Mouse (Mus musculus): ENCODE data around the gene Cherp. TPM values are rescaled to one million over a fixed set of nuclear protein-coding genes. Genes with fewer than 3 reads are reported as not detected.

Gene Cherp
- polyA plus RNA-seq, 1 experiment = 56.9 TPM

DNA sequence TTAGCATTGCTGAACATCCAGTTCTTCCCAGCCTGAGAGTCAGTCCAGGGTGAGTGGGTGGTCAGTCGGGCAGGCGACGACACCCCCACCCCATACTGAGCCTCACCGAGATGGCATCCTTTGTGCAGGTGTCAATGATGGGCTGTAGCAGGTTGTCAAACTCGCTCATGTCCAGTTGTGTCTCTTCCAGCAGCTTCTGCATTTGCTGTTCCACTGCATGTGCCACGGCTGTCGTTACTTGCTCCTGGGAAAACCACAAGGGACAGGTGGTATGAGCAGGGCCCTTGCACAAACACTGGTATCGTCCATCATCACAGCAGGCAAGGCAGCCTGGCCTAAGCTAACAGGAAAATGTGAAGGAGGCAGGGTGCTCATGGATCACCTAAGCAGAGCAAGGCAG is 5.0 kb downstream of the Cherp start:
- TF ChIP-seq CEBPB (IDR thresholded peaks at IDR 0.05; ENCODE audit: low read depth) (no peak), MAX (IDR thresholded peaks at IDR 0.05) (no peak), MYOD1 (IDR thresholded peaks at IDR 0.05; ENCODE audit: control insufficient read depth, insufficient read length, low read depth) (no peak), FOSL1 (IDR thresholded peaks at IDR 0.05; ENCODE audit: insufficient read depth, low read length, poor library complexity, severe bottlenecking) (no peak), CTCF (IDR thresholded peaks at IDR 0.05; ENCODE audit: control insufficient read depth, insufficient read depth, insufficient read length) (no peak), USF1 (IDR thresholded peaks at IDR 0.05; ENCODE audit: low read depth) (no peak), MYOG (IDR thresholded peaks at IDR 0.05; ENCODE audit: control insufficient read depth, extremely low read depth, insufficient read length) (no peak)
- H3K27me3 ChIP-seq (ENCODE audit: control insufficient read depth, insufficient read depth, insufficient read length) = no peaks in the 10 kb centered on the region
- peaks cover 80% of the 10 kb centered on the region for H3K36me3 ChIP-seq (ENCODE audit: control insufficient read depth, insufficient read depth)
- peaks cover 30% of the 10 kb centered on the region for H3K79me3 ChIP-seq (ENCODE audit: low read depth)
- no peak overlapping the region for H3K4me3 ChIP-seq (ENCODE audit: insufficient read depth, poor library complexity, severe bottlenecking)
- peaks cover 43% of the 10 kb centered on the region for H3K79me2 ChIP-seq (ENCODE audit: control insufficient read depth, insufficient read depth)
- H3ac ChIP-seq (ENCODE audit: control insufficient read depth, insufficient read length, low read depth) = no peak overlapping the region

DNA sequence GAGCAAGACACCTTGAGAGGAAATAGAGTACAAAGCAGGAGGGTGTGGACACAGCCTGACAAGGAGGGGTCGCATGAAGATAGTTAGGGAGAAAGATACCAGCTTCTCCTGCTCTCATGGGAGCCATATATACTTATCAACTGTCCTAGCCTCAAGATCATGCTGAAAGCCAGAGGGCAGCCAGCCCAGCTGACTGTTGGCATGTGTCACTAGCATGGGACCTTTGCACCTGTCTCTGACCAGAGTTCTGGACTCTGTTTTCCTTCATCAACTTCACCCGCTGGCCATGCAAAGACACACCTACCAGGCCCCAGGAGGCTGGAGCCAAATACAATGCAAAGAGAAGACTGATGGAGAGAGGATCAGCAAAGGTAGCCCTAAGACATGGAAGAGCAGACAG is 5.8 kb downstream of the Cherp start:
- Histone ChIP-seq H3K79me2 (ENCODE audit: control insufficient read depth, insufficient read depth) (peaks cover 36% of the 10 kb centered on the region), H3K27me3 (ENCODE audit: control insufficient read depth, insufficient read depth, insufficient read length) (no peaks in the 10 kb centered on the region), H3K4me3 (ENCODE audit: insufficient read depth, poor library complexity, severe bottlenecking) (no peak overlapping the region), H3K36me3 (ENCODE audit: control insufficient read depth, insufficient read depth) (peaks cover 87% of the 10 kb centered on the region), H3K79me3 (ENCODE audit: low read depth) (peaks cover 26% of the 10 kb centered on the region), H3ac (ENCODE audit: control insufficient read depth, insufficient read length, low read depth) (no peak overlapping the region)
- TF ChIP-seq MYOG (IDR thresholded peaks at IDR 0.05; ENCODE audit: control insufficient read depth, extremely low read depth, insufficient read length) = no peak
- TF ChIP-seq FOSL1 (IDR thresholded peaks at IDR 0.05; ENCODE audit: insufficient read depth, low read length, poor library complexity, severe bottlenecking) = no peak
- no peak for TF ChIP-seq CTCF (IDR thresholded peaks at IDR 0.05; ENCODE audit: control insufficient read depth, insufficient read depth, insufficient read length)
- no peak for TF ChIP-seq USF1 (IDR thresholded peaks at IDR 0.05; ENCODE audit: low read depth)
- TF ChIP-seq MYOD1 (IDR thresholded peaks at IDR 0.05; ENCODE audit: control insufficient read depth, insufficient read length, low read depth) = no peak
- no peak for TF ChIP-seq CEBPB (IDR thresholded peaks at IDR 0.05; ENCODE audit: low read depth)

DNA sequence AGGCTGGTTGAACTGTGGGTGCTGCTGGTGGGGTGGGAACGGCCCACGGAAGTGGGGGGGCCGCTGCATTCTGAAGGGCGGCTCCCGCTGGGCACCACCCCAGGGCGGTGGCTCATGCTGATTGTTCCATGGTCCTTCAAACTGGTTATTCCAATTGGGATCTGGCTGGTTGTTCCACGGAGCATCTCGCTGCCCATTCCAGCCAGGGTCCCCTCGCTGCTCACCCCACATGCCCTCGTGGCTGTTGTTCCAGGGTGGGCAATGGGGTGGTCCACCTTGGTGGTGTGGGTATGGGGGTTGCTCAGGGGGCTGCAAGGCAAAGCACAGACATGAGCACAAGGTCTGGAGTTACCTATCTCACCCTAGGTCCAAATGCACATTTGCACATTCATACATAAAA is 10.8 kb downstream of the Cherp start:
- no peaks in the 10 kb centered on the region for H3K79me3 ChIP-seq (ENCODE audit: low read depth)
- H3K4me3 ChIP-seq (ENCODE audit: insufficient read depth, poor library complexity, severe bottlenecking) = no peak overlapping the region
- H3K36me3 ChIP-seq (ENCODE audit: control insufficient read depth, insufficient read depth) = peaks cover 89% of the 10 kb centered on the region
- H3K79me2 ChIP-seq (ENCODE audit: control insufficient read depth, insufficient read depth) = no peaks in the 10 kb centered on the region
- H3ac ChIP-seq (ENCODE audit: control insufficient read depth, insufficient read length, low read depth) = no peak overlapping the region
- no peaks in the 10 kb centered on the region for H3K27me3 ChIP-seq (ENCODE audit: control insufficient read depth, insufficient read depth, insufficient read length)
- TF ChIP-seq CTCF (IDR thresholded peaks at IDR 0.05; ENCODE audit: control insufficient read depth, insufficient read depth, insufficient read length) (no peak), CEBPB (IDR thresholded peaks at IDR 0.05; ENCODE audit: low read depth) (no peak), MAX (IDR thresholded peaks at IDR 0.05) (no peak), FOSL1 (IDR thresholded peaks at IDR 0.05; ENCODE audit: insufficient read depth, low read length, poor library complexity, severe bottlenecking) (no peak), USF1 (IDR thresholded peaks at IDR 0.05; ENCODE audit: low read depth) (no peak), MYOG (IDR thresholded peaks at IDR 0.05; ENCODE audit: control insufficient read depth, extremely low read depth, insufficient read length) (no peak), MYOD1 (IDR thresholded peaks at IDR 0.05; ENCODE audit: control insufficient read depth, insufficient read length, low read depth) (no peak)

DNA sequence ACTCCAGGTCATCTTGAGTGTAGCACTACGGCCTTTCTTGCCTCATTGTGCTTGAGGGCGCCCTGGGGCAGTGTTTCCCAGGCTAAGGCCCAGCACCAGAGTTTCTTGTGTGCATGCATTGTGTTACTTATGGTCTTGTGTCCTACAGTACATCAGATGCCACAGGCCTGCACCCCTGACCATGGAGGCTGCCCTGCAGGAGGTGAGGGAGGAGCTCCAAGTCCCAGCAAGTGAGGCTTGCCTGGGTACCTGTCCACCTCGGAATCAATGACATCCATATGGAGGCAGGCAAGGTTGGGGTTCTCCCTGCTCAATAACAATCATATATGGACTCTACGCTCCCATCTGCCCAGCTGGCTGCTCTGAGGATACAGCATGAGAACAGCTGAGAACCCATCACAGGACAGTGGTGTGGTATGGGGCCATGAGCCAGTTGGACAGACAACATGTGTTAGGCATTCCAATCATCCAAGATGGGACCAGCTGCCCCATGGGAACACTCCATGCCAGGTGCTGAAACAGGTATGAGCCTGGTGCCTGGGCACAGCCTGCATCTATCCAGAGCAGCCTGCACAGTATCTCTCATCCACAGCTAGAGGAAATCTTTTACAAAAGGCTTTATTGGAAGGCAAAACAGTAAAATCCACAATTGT is 15.0 kb downstream of the Cherp start:
- Histone ChIP-seq H3ac (ENCODE audit: control insufficient read depth, insufficient read length, low read depth) (no peak overlapping the region), H3K27me3 (ENCODE audit: control insufficient read depth, insufficient read depth, insufficient read length) (no peaks in the 10 kb centered on the region), H3K4me3 (ENCODE audit: insufficient read depth, poor library complexity, severe bottlenecking) (no peak overlapping the region), H3K36me3 (ENCODE audit: control insufficient read depth, insufficient read depth) (peaks cover 56% of the 10 kb centered on the region), H3K79me2 (ENCODE audit: control insufficient read depth, insufficient read depth) (no peaks in the 10 kb centered on the region), H3K79me3 (ENCODE audit: low read depth) (no peaks in the 10 kb centered on the region)
- TF ChIP-seq FOSL1 (IDR thresholded peaks at IDR 0.05; ENCODE audit: insufficient read depth, low read length, poor library complexity, severe bottlenecking) (no peak), USF1 (IDR thresholded peaks at IDR 0.05; ENCODE audit: low read depth) (no peak), MYOD1 (IDR thresholded peaks at IDR 0.05; ENCODE audit: control insufficient read depth, insufficient read length, low read depth) (no peak)

DNA sequence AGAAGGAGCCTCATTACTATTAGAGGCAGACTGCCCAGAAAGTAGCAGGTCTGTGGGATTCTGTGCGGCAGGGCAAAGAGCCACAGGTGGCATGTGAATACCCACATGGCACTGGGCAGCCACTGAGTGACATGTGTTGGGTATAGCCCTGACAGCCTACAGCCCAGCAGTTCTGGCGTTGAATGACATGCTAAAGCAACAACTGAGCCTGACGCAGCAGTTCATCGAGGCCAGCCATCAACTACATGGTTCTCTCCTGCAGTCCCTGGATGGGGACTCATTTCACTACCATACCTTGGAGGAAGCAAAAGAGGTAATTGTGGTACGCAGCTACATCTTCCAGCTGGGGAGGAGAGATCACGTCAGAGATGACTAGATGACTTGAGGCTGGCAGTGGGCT is 16.6 kb downstream of the Cherp start:
- TF ChIP-seq CTCF (IDR thresholded peaks at IDR 0.05; ENCODE audit: control insufficient read depth, insufficient read depth, insufficient read length) = no peak
- TF ChIP-seq MAX (IDR thresholded peaks at IDR 0.05) = no peak
- no peak for TF ChIP-seq MYOD1 (IDR thresholded peaks at IDR 0.05; ENCODE audit: control insufficient read depth, insufficient read length, low read depth)
- no peak for TF ChIP-seq FOSL1 (IDR thresholded peaks at IDR 0.05; ENCODE audit: insufficient read depth, low read length, poor library complexity, severe bottlenecking)
- TF ChIP-seq USF1 (IDR thresholded peaks at IDR 0.05; ENCODE audit: low read depth) = no peak
- no peak for TF ChIP-seq CEBPB (IDR thresholded peaks at IDR 0.05; ENCODE audit: low read depth)
- no peak for TF ChIP-seq MYOG (IDR thresholded peaks at IDR 0.05; ENCODE audit: control insufficient read depth, extremely low read depth, insufficient read length)
- Histone ChIP-seq H3K79me3 (ENCODE audit: low read depth) (no peaks in the 10 kb centered on the region), H3K79me2 (ENCODE audit: control insufficient read depth, insufficient read depth) (no peaks in the 10 kb centered on the region), H3K4me3 (ENCODE audit: insufficient read depth, poor library complexity, severe bottlenecking) (no peak overlapping the region), H3ac (ENCODE audit: control insufficient read depth, insufficient read length, low read depth) (no peak overlapping the region), H3K27me3 (ENCODE audit: control insufficient read depth, insufficient read depth, insufficient read length) (no peaks in the 10 kb centered on the region), H3K36me3 (ENCODE audit: control insufficient read depth, insufficient read depth) (peaks cover 44% of the 10 kb centered on the region)

DNA sequence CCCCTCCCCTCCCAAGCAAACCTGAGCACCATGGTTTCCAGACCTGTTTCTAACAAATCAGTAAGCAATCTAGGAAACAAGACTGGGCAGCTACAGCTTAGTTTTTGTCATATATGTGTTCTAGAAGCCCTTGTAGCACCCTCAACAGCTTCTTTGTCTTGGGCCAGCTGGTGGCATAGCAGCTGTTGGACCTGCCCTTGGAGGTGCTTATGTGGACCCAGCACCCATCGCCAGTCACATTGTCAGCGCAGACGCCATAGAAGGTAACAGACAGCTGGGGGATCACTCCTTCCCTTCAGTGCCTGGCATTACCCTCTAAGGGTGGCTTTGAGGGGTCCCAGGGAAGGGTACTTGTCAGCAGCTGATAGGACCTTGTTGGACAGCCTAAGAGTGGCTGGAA is 17.2 kb downstream of the Cherp start:
- Histone ChIP-seq H3K79me3 (ENCODE audit: low read depth) (no peaks in the 10 kb centered on the region), H3ac (ENCODE audit: control insufficient read depth, insufficient read length, low read depth) (no peak overlapping the region), H3K79me2 (ENCODE audit: control insufficient read depth, insufficient read depth) (no peaks in the 10 kb centered on the region), H3K4me3 (ENCODE audit: insufficient read depth, poor library complexity, severe bottlenecking) (no peak overlapping the region), H3K27me3 (ENCODE audit: control insufficient read depth, insufficient read depth, insufficient read length) (no peaks in the 10 kb centered on the region), H3K36me3 (ENCODE audit: control insufficient read depth, insufficient read depth) (peaks cover 40% of the 10 kb centered on the region)
- TF ChIP-seq USF1 (IDR thresholded peaks at IDR 0.05; ENCODE audit: low read depth) = no peak
- TF ChIP-seq MAX (IDR thresholded peaks at IDR 0.05) = no peak
- no peak for TF ChIP-seq CTCF (IDR thresholded peaks at IDR 0.05; ENCODE audit: control insufficient read depth, insufficient read depth, insufficient read length)
- TF ChIP-seq MYOD1 (IDR thresholded peaks at IDR 0.05; ENCODE audit: control insufficient read depth, insufficient read length, low read depth) = no peak
- TF ChIP-seq MYOG (IDR thresholded peaks at IDR 0.05; ENCODE audit: control insufficient read depth, extremely low read depth, insufficient read length) = no peak
